Mouse (Mus musculus) cerebellum, adult 2 months (tissue): ENCODE measurements around the gene Abtb1. TPM values are rescaled to one million over a fixed set of nuclear protein-coding genes. Genes with fewer than 3 reads are reported as not detected.

Experiments
- DNase-seq, 2 experiments: peaks; one replicate each; pipeline ENCODE4 v3.0.0; 2021
- H3K27ac ChIP-seq: fragments of 200-500 bp; 2 replicates; pipeline ENCODE4 v1.5.1; 2012; ENCODE audit warnings: low read length, control low read depth, inconsistent platforms; ENCODE audit not compliant: insufficient read depth
- H3K27me3 ChIP-seq: fragments of 200-500 bp; 2 replicates; pipeline ENCODE4 v1.6.1; 2012; ENCODE audit warnings: inconsistent platforms, mild to moderate bottlenecking, low read length, moderate library complexity; ENCODE audit not compliant: control insufficient read depth, insufficient read depth
- H3K4me1 ChIP-seq: fragments of 200-500 bp; 2 replicates; pipeline ENCODE4 v1.6.1; 2011; ENCODE audit warnings: low read length; ENCODE audit not compliant: control insufficient read depth, insufficient read depth
- H3K4me3 ChIP-seq: fragments of 200-500 bp; replicated peaks from 2 replicates; pipeline ENCODE3; 2011; ENCODE audit warnings: mild to moderate bottlenecking, low read depth, low read length, control low read depth; ENCODE audit not compliant: insufficient read depth
- CTCF ChIP-seq: fragments of 200-500 bp; IDR thresholded peaks from 2 replicates; pipeline ENCODE4 v1.5.1; 2011; ENCODE audit warnings: low read depth, mild to moderate bottlenecking, control low read depth, low read length, moderate library complexity, borderline replicate concordance; ENCODE audit not compliant: insufficient read depth
- POLR2A ChIP-seq: fragments of 200-500 bp; IDR thresholded peaks from 2 replicates; pipeline ENCODE4 v1.6.1; 2011; ENCODE audit warnings: low read length, control low read depth, borderline replicate concordance; ENCODE audit not compliant: insufficient read depth
- WGBS: fragments of 180-500 bp; shearing (Covaris S2); methylation state at CpG from one replicate; pipeline ENCODE4 v1.1.7; 2018; 5-methylcytosine and 5-hydroxymethylcytosine counted together
- polyA plus RNA-seq: library from polyadenylated mRNA; depleted of rRNA; stranded (reverse); fragments of >200 nt; gene quantifications from 2 replicates; pipeline ENCODE4 v1.2.3, GENCODE M21; 2012

Gene Abtb1
- polyA plus RNA-seq, 1 experiment = 116 TPM

GRCm38 (mm10) chr6:88826965-88827364, 14.8 kb downstream of the Abtb1 start:
- Histone ChIP-seq H3K27ac (peak overlapping the region; percentile 75), H3K4me3 (no peak overlapping the region), H3K27me3 (no peaks in the 10 kb centered on the region), H3K4me1 (peaks cover 61% of the 10 kb centered on the region)
- no peak for TF ChIP-seq POLR2A
- TF ChIP-seq CTCF = no peak
- WGBS = 39% methylated on average over 3 of the region's 3 CpGs
- no peak for DNase-seq

DNA sequence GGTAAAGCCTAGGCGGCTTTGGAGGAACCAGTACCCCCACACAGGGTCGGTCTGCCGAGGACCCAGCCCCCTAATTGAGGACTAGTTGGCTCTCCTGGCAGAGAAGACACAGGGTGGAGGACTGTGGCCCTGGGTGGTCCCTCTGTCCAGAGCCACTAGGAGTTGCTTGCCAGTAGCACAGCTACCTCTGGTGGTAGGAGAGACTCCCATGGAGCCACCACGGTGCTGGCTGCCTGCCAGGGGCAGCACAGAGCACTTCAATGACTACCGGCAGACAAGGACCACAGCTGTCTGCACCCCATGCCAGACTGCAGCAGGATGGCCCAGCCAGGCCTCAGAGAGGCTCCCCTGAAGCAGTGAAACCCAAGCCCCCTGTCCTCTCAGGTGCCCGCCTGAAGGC, 15.2 kb downstream of the Abtb1 start:
- H3K27ac ChIP-seq = peak overlapping the region; percentile 75
- H3K4me1 ChIP-seq = peaks cover 65% of the 10 kb centered on the region
- H3K27me3 ChIP-seq = no peaks in the 10 kb centered on the region
- WGBS = 22% methylated on average over 6 of the region's 6 CpGs
- H3K4me3 ChIP-seq = no peak overlapping the region
- TF ChIP-seq CTCF (peak; percentile 16; the same call in 1 of the 2 replicates), POLR2A (no peak)
- DNase-seq = peak in 1 of 2 experiments; percentile 54

- 60% methylated on average over 3 of the region's 3 CpGs for WGBS
- TF ChIP-seq CTCF = no peak
- no peak for TF ChIP-seq POLR2A
- peaks cover 66% of the 10 kb centered on the region for H3K4me1 ChIP-seq
- H3K4me3 ChIP-seq = no peak overlapping the region
- no peak for DNase-seq
- H3K27ac ChIP-seq = no peak overlapping the region
- no peaks in the 10 kb centered on the region for H3K27me3 ChIP-seq
These were observed 15.7 kb downstream of the Abtb1 start for GRCm38 (mm10) chr6:88826088-88826487.

- Histone ChIP-seq H3K4me3 (no peak overlapping the region), H3K4me1 (peaks cover 75% of the 10 kb centered on the region), H3K27me3 (no peaks in the 10 kb centered on the region), H3K27ac (no peak overlapping the region)
- DNase-seq = no peak
- no peak for TF ChIP-seq CTCF
- TF ChIP-seq POLR2A = no peak
- WGBS = 39% methylated on average over 7 of the region's 7 CpGs
These were observed 17.6 kb downstream of the Abtb1 start for GRCm38 (mm10) chr6:88824183-88824582.

DNA sequence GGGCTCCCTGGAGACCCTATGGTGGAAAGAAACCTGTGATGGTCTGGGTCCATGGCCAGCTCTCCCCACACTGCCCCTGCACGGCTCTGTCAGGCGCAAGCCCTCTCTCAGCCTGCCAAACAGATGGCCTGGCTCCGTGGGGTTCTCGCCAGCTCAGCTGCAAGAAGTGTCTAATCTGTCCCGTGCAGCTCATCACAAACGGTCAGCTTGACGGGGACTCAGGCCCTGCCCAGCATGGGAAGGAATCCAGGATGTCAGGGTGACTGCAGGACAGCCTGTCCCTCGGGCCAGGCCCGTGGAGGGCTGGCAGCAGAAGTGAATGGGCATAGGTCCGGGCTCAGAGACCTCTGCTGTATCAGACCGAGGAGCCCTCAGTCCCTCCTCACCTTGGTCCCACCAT, 19.9 kb downstream of the Abtb1 start:
- Histone ChIP-seq H3K27ac (peak overlapping the region; percentile 37), H3K4me3 (no peak overlapping the region), H3K27me3 (no peaks in the 10 kb centered on the region), H3K4me1 (peaks cover 64% of the 10 kb centered on the region)
- peak; percentile 90 to 94 for DNase-seq
- 5% methylated on average over 11 of the region's 11 CpGs for WGBS
- TF ChIP-seq POLR2A = no peak
- TF ChIP-seq CTCF = no peak

DNA sequence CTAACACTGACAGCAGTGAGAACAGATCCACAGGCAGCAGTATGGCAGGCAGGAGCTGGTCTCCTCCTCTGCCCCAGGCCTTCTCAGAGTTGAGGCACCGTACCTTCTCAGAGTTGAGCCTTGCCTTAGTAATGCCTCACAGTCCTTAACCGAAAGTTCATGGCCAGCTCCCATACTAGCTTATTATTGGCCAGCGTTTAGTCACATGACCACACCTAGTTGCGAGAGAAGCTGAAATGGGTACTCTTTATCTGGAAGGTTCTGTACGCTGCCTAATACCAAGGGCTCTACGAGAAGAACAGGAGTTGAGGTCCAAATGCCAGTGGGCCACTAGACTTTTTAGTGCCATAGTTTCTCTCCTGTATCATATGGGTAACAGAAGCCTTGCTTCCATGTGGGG, 20.5 kb downstream of the Abtb1 start:
- Histone ChIP-seq H3K27me3 (no peaks in the 10 kb centered on the region), H3K4me1 (peaks cover 62% of the 10 kb centered on the region), H3K27ac (peak overlapping the region; percentile 43), H3K4me3 (no peak overlapping the region)
- no peak for TF ChIP-seq CTCF
- no peak for TF ChIP-seq POLR2A
- no peak for DNase-seq
- WGBS = 73% methylated on average over 6 of the region's 6 CpGs

- no peak for DNase-seq
- no peaks in the 10 kb centered on the region for H3K27me3 ChIP-seq
- no peak for TF ChIP-seq POLR2A
- no peak for TF ChIP-seq CTCF
- peaks cover 63% of the 10 kb centered on the region for H3K4me1 ChIP-seq
- 25% methylated on average over 3 of the region's 3 CpGs for whole genome bisulfite sequencing
- H3K27ac ChIP-seq = peak overlapping the region; percentile 43; the same call in 1 of the 2 replicates
- H3K4me3 ChIP-seq = no peak overlapping the region
These were observed 20.9 kb downstream of the Abtb1 start for GRCm38 (mm10) chr6:88820853-88821252.

DNA sequence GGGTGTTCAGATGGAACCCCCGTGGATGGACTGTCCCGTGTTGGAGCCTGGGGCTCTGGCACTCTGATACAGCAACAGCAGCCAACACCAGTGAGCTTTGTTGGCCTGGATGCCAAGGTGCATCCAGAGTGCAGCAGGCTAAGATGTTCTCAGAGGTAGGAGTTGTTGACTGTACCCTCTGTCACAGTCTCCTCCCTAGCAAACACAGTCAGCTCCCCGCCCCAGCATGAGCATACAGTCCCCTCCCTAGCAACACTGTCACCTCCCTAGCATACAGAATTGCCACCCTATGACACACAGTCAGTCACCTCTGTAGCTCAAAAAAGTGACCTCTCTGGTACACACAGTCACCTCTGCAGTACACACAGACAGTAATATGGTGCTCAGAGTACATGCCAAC, 24.9 kb downstream of the Abtb1 start:
- WGBS = 35% methylated on average over 3 of the region's 3 CpGs
- Histone ChIP-seq H3K4me1 (peaks cover 50% of the 10 kb centered on the region), H3K27me3 (no peaks in the 10 kb centered on the region), H3K4me3 (no peak overlapping the region), H3K27ac (no peak overlapping the region)
- no peak for DNase-seq
- TF ChIP-seq CTCF = no peak
- TF ChIP-seq POLR2A = no peak

- Histone ChIP-seq H3K27me3 (no peaks in the 10 kb centered on the region), H3K4me1 (peaks cover 50% of the 10 kb centered on the region), H3K4me3 (no peak overlapping the region), H3K27ac (no peak overlapping the region)
- WGBS = 51% methylated on average over 3 of the region's 3 CpGs
- DNase-seq = no peak
- TF ChIP-seq POLR2A (no peak), CTCF (no peak)
These were observed 26.3 kb downstream of the Abtb1 start for GRCm38 (mm10) chr6:88815489-88815888.

DNA sequence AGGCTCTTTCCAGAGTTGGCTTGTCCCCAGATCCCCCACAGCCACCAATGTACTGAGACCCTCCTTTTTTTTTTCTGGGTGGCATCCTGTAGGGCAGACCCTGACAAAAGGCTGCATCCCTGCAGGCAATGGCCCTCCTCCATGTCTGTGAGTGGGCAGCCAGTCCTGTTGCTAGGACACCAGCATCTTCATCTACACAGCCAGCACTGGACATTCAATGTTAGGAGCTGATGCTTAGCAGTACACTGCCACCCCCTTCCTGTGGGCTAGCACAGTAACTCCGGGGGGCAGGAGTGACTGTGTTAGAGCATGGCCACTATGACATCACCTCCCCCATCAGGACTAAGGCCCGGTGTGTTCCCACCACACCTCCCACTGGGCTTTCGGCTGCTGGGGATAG, 26.7 kb downstream of the Abtb1 start:
- 28% methylated on average over 3 of the region's 3 CpGs for WGBS
- H3K4me1 ChIP-seq = peaks cover 53% of the 10 kb centered on the region
- no peak overlapping the region for H3K27ac ChIP-seq
- no peaks in the 10 kb centered on the region for H3K27me3 ChIP-seq
- no peak overlapping the region for H3K4me3 ChIP-seq
- TF ChIP-seq POLR2A (no peak), CTCF (no peak)
- no peak for DNase-seq
